Mouse (Mus musculus) testis, adult 2 months (tissue): ENCODE results near the gene Triap1. TPM values are rescaled to one million over a fixed set of nuclear protein-coding genes. Genes with fewer than 3 reads are reported as not detected.
"Not testable (repeated sequence)": the region's sequence is repeated elsewhere in the genome, so short reads cannot be mapped to it uniquely, and the experiment has no call there.

ENCODE experiments used
- H3K27ac ChIP-seq: fragments of 200-500 bp; 2 replicates; pipeline ENCODE4 v1.5.1; 2012; ENCODE audit warnings: low read depth, low read length; ENCODE audit not compliant: control insufficient read depth, insufficient read depth
- H3K27me3 ChIP-seq: fragments of 200-500 bp; 2 replicates; pipeline ENCODE4 v1.6.1; 2012; ENCODE audit warnings: mild to moderate bottlenecking, low read length, moderate library complexity; ENCODE audit not compliant: control insufficient read depth, insufficient read depth
- H3K36me3 ChIP-seq: fragments of 200-500 bp; 2 replicates; pipeline ENCODE4 v1.6.1; 2012; ENCODE audit warnings: mild to moderate bottlenecking, low read length; ENCODE audit not compliant: control insufficient read depth, insufficient read depth
- H3K4me1 ChIP-seq: fragments of 200-500 bp; 2 replicates; pipeline ENCODE4 v1.6.1; 2012; ENCODE audit warnings: low read length; ENCODE audit not compliant: control insufficient read depth, insufficient read depth
- H3K4me3 ChIP-seq: fragments of 200-500 bp; 2 replicates; pipeline ENCODE4 v1.5.1; 2012; ENCODE audit warnings: low read depth, mild to moderate bottlenecking, low read length, moderate library complexity, mixed read lengths; ENCODE audit not compliant: control insufficient read depth
- CTCF ChIP-seq: fragments of 200-500 bp; IDR thresholded peaks from 2 replicates; pipeline ENCODE4 v1.5.1; 2012; ENCODE audit warnings: low read depth, mild to moderate bottlenecking, inconsistent platforms, low read length, moderate library complexity; ENCODE audit not compliant: control insufficient read depth, insufficient read depth, insufficient replicate concordance
- POLR2A ChIP-seq: fragments of 200-500 bp; IDR thresholded peaks from 2 replicates; pipeline ENCODE4 v1.6.1; 2012; ENCODE audit warnings: low read depth, mild to moderate bottlenecking, inconsistent platforms, low read length, moderate library complexity; ENCODE audit not compliant: control insufficient read depth
- polyA plus RNA-seq: library from polyadenylated mRNA; depleted of rRNA; stranded (reverse); fragments of >200 nt; gene quantifications from 2 replicates; pipeline ENCODE4 v1.2.3, GENCODE M21; 2012; rRNA removed

Gene Triap1
- polyA plus RNA-seq, 1 experiment, result 8.0 TPM

- Histone ChIP-seq H3K4me3 (peak overlapping the region; percentile 8), H3K27ac (peak overlapping the region; percentile 21; the same call in 1 of the 2 replicates), H3K36me3 (no peaks in the 10 kb centered on the region), H3K27me3 (no peaks in the 10 kb centered on the region), H3K4me1 (peaks cover 6% of the 10 kb centered on the region; the same call in 1 of the 2 replicates)
- TF ChIP-seq POLR2A (no peak), CTCF (no peak)
These were observed 33.3 kb downstream of the Triap1 start for GRCm38 (mm10) chr5:115374204-115374820.

GRCm38 (mm10) chr5:115375436-115375835 is 34.4 kb downstream of the Triap1 start:
- H3K4me1 ChIP-seq, result peaks cover 6% of the 10 kb centered on the region; the same call in 1 of the 2 replicates
- H3K27me3 ChIP-seq, result no peaks in the 10 kb centered on the region
- no peak for TF ChIP-seq POLR2A
- TF ChIP-seq CTCF, result no peak
- no peak overlapping the region for H3K27ac ChIP-seq
- no peak overlapping the region for H3K4me3 ChIP-seq
- no peaks in the 10 kb centered on the region for H3K36me3 ChIP-seq

GRCm38 (mm10) chr5:115378882-115379281 is 37.9 kb downstream of the Triap1 start:
- H3K27me3 ChIP-seq, H3K27ac ChIP-seq, H3K4me3 ChIP-seq, H3K4me1 ChIP-seq, H3K36me3 ChIP-seq: not testable (repeated sequence)

GRCm38 (mm10) chr5:115391935-115392334 is 50.9 kb downstream of the Triap1 start:
- H3K27ac ChIP-seq, result no peak overlapping the region
- no peaks in the 10 kb centered on the region for H3K4me1 ChIP-seq
- no peak for TF ChIP-seq CTCF

GRCm38 (mm10) chr5:115392969-115393368 is 51.9 kb downstream of the Triap1 start:
- Histone ChIP-seq H3K4me3 (no peak overlapping the region), H3K36me3 (no peaks in the 10 kb centered on the region), H3K27me3 (no peaks in the 10 kb centered on the region), H3K4me1 (peaks cover 2% of the 10 kb centered on the region; the same call in 1 of the 2 replicates), H3K27ac (no peak overlapping the region)
- TF ChIP-seq POLR2A (no peak), CTCF (no peak)

More at GRCm38 (mm10) chr5:115391935-115392334, 50.9 kb downstream of the Triap1 start:
- no peaks in the 10 kb centered on the region for H3K36me3 ChIP-seq
- H3K27me3 ChIP-seq, result no peaks in the 10 kb centered on the region
- no peak overlapping the region for H3K4me3 ChIP-seq

Other genes with a start within 250 kb of the Triap1 start
- gene Gm10401, start 242.9 kb upstream of the Triap1 start, polyA plus RNA-seq, result not detected in 2 replicates
- 11.2 and 12.1 TPM in 2 replicates for gene Acads, start 221.9 kb upstream of the Triap1 start, polyA plus RNA-seq
- 15.7 and 21.1 TPM in 2 replicates for gene Unc119b, start 206.2 kb upstream of the Triap1 start, polyA plus RNA-seq
- gene Mlec, start 183.0 kb upstream of the Triap1 start, polyA plus RNA-seq, result 85.1 and 115 TPM in 2 replicates
- 7.2 and 9.1 TPM in 2 replicates for gene Cabp1, start 146.8 kb upstream of the Triap1 start, polyA plus RNA-seq
- 15.5 and 16.2 TPM in 2 replicates for gene Pop5, start 105.4 kb upstream of the Triap1 start, polyA plus RNA-seq
- 240 and 247 TPM in 2 replicates for gene Rnf10, start 68.3 kb upstream of the Triap1 start, polyA plus RNA-seq
- gene Coq5, start 61.6 kb upstream of the Triap1 start, polyA plus RNA-seq, result 12.2 and 14.0 TPM in 2 replicates
- 559 and 571 TPM in 2 replicates for gene Dynll1, start 40.2 kb upstream of the Triap1 start, polyA plus RNA-seq
- 43.9 and 45.5 TPM in 2 replicates for gene Srsf9, start 14.0 kb upstream of the Triap1 start, polyA plus RNA-seq
- 11.6 and 16.0 TPM in 2 replicates for gene Gatc, start within 50 bp of the Triap1 start, polyA plus RNA-seq
- 619 and 765 TPM in 2 replicates for gene Cox6a1, start 7.8 kb downstream of the Triap1 start, polyA plus RNA-seq
- 61.9 and 63.9 TPM in 2 replicates for gene Msi1, start 88.4 kb downstream of the Triap1 start, polyA plus RNA-seq
- gene Pla2g1b, start 125.0 kb downstream of the Triap1 start, polyA plus RNA-seq, result 0.64 and 0.87 TPM in 2 replicates
- gene Sirt4, start 143.5 kb downstream of the Triap1 start, polyA plus RNA-seq, result 34.6 and 38.4 TPM in 2 replicates
- 81.6 and 82.6 TPM in 2 replicates for gene Pxn, start 165.5 kb downstream of the Triap1 start, polyA plus RNA-seq
- 1,431 and 1,500 TPM in 2 replicates for gene Rplp0, start 218.2 kb downstream of the Triap1 start, polyA plus RNA-seq
- gene Gcn1l1, start 224.0 kb downstream of the Triap1 start, polyA plus RNA-seq, result 67.7 and 77.1 TPM in 2 replicates